Mouse (Mus musculus) midbrain, embryonic 13.5 days (tissue): Measurements from ENCODE around the gene Blzf1. TPM values are rescaled to one million over a fixed set of nuclear protein-coding genes. Genes with fewer than 3 reads are reported as not detected.

Experiments used
- ATAC-seq: fragments of 200-750 bp; cut with Nextera tagmentation; 2 replicates; pipeline ENCODE4 v1.8.0; 2017; ENCODE audit warnings: mild to moderate bottlenecking, moderate TSS enrichment, moderate library complexity
- H3K27ac ChIP-seq: fragments of 300-500 bp; sonication (generic); 2 replicates; pipeline ENCODE4 v1.5.1; 2015; ENCODE audit warnings: inconsistent platforms, mild to moderate bottlenecking, moderate library complexity
- H3K27me3 ChIP-seq: fragments of 300-500 bp; sonication (generic); 2 replicates; pipeline ENCODE4 v1.6.1; 2015; ENCODE audit warnings: mild to moderate bottlenecking, inconsistent platforms
- H3K36me3 ChIP-seq: fragments of 300-500 bp; sonication (generic); 2 replicates; pipeline ENCODE4 v1.6.1; 2015; ENCODE audit warnings: mild to moderate bottlenecking, inconsistent platforms
- H3K4me1 ChIP-seq: fragments of 300-500 bp; sonication (generic); replicated peaks from 2 replicates; pipeline ENCODE4 v1.6.1; 2015; ENCODE audit warnings: inconsistent platforms
- H3K4me2 ChIP-seq: fragments of 300-500 bp; sonication (generic); replicated peaks from 2 replicates; pipeline ENCODE4 v1.6.1; 2015; ENCODE audit warnings: moderate library complexity, mild to moderate bottlenecking, inconsistent platforms
- H3K4me3 ChIP-seq: fragments of 300-500 bp; sonication (generic); replicated peaks from 2 replicates; pipeline ENCODE4 v1.5.1; 2015; ENCODE audit warnings: mild to moderate bottlenecking, inconsistent platforms
- H3K9ac ChIP-seq: fragments of 300-500 bp; sonication (generic); replicated peaks from 2 replicates; pipeline ENCODE4 v1.6.1; 2015; ENCODE audit warnings: mild to moderate bottlenecking, inconsistent platforms
- H3K9me3 ChIP-seq: fragments of 300-500 bp; sonication (generic); 2 replicates; pipeline ENCODE4 v1.6.1; 2016; ENCODE audit warnings: mild to moderate bottlenecking, inconsistent platforms
- WGBS: fragments of 180-500 bp; shearing (Covaris S2); methylation state at CpG from one replicate; pipeline ENCODE4 v1.1.7; 2015; 5-methylcytosine and 5-hydroxymethylcytosine counted together
- polyA plus RNA-seq: library from polyadenylated mRNA; unstranded; fragments of >200 nt; fragmentation: Nextera tagmentation; extraction: Ambion mirVana; gene quantifications from 2 replicates; pipeline ENCODE4 v1.2.1, GENCODE M21; 2015

The Blzf1 gene
- polyA plus RNA-seq, 1 experiment from 2014 or later = 30.7 TPM

DNA sequence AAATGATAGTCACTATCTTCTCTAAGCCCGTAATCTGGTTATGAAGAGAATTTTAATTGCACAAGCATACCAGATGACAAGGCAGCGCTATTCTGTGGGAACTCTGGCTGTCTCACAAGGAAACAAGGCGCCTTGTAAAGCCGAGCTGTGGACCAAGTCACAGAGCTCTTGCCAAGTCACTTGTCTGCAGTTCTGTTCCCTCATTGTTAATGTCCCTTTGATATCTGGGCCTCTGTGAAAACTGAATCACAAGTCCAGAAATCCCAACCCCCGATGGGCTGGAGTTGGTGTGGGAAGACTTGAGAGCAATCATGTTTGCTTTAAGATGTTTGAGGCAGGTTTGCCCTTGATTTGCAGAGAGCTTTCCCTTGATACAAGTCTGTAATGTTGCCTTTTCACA is 13.4 kb upstream of the Blzf1 start:
- 55% methylated on average over 5 of the region's 5 CpGs for WGBS
- Histone ChIP-seq H3K9ac (no peak overlapping the region), H3K4me3 (no peak overlapping the region), H3K36me3 (no peaks in the 10 kb centered on the region), H3K4me2 (no peak overlapping the region), H3K27me3 (no peaks in the 10 kb centered on the region), H3K27ac (peak overlapping the region; percentile 25; the same call in 1 of the 2 replicates), H3K4me1 (0 out of 2 replicates have a peak, but pooled peaks cover 20% of the 10 kb centered on the region), H3K9me3 (no peaks in the 10 kb centered on the region)
- no peak for ATAC-seq

DNA sequence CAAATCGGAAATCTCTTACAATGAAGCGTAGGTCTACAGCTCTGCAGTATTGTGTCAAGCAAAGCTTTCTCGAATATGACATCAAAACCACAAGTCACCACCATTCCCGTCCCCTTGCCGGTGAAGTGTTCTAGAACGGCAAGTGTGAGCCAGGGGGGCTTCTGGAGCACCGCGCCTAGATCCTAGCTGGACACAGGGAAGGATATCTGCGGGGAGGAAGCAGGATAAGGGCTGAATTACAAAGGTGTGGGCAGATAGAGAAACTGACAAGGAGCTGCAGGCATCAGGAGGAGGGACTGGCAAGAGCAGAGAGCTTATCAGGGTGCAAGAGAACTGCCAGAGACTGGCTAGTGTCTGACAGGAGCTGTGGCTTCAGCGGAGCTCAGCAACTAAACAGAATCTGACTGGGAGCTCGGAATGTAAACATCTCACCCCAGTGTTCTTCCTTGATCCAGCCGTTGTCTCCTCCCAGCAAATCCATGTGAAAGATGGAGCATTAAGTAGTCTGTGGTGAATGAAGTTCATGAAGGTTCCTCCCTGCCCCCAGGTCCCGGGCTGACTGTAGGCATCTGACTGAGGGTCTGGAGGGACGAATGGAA is 12.4 kb upstream of the Blzf1 start:
- no peak overlapping the region for H3K9ac ChIP-seq
- H3K4me2 ChIP-seq = no peak overlapping the region
- no peaks in the 10 kb centered on the region for H3K36me3 ChIP-seq
- 0 out of 2 replicates have a peak, but pooled peaks cover 20% of the 10 kb centered on the region for H3K4me1 ChIP-seq
- no peaks in the 10 kb centered on the region for H3K9me3 ChIP-seq
- WGBS = 80% methylated on average over 14 of the region's 14 CpGs
- peak overlapping the region; percentile 30; the same call in 1 of the 2 replicates for H3K27ac ChIP-seq
- no peak overlapping the region for H3K4me3 ChIP-seq
- ATAC-seq = no peak
- no peaks in the 10 kb centered on the region for H3K27me3 ChIP-seq

DNA sequence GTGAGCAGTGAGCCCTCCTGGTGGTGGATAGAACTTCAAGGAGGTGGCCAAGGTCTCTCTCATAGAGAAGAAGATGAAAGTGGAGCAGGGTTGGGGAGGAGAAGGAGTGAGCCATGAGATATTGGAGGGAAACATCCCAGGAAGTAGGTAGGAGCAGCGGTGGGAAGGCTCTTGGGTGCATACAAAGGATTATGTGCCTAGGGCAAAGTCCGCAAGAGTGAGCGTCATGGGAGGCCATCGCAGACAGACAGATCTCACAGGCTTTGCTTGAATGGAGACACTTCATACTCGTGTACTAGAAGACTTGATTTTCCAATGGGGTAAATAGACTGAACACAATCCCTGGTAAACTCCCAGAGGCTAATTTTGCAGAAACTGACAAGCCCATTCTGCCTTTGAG is 11.2 kb upstream of the Blzf1 start:
- Histone ChIP-seq H3K9ac (no peak overlapping the region), H3K36me3 (peaks cover 4% of the 10 kb centered on the region), H3K27me3 (no peaks in the 10 kb centered on the region), H3K4me3 (no peak overlapping the region), H3K4me2 (no peak overlapping the region), H3K27ac (no peak overlapping the region), H3K4me1 (0 out of 2 replicates have a peak, but pooled peaks cover 20% of the 10 kb centered on the region), H3K9me3 (no peaks in the 10 kb centered on the region)
- no peak for ATAC-seq
- 93% methylated on average over 5 of the region's 5 CpGs for WGBS

DNA sequence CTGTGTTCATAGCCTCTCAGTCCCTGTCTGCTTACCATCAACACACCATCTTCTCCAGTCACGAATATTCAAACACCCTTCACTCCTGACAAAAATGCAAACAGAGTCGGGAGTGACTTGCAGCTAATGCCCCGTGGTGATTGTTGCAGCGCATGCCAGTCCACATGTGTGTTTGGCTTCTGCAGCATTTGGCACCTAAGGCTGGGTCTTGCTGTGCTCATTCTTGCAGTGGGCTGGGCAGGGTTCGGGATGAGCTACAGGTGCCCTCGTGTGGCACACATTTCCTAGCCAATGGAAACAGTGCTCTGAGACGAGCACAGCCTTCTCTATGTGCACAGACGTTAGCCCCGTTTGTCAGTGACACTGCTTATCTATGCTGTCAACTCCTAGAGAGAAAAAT is 10.0 kb upstream of the Blzf1 start:
- Histone ChIP-seq H3K4me2 (no peak overlapping the region), H3K4me1 (0 out of 2 replicates have a peak, but pooled peaks cover 20% of the 10 kb centered on the region), H3K36me3 (peaks cover 11% of the 10 kb centered on the region), H3K4me3 (no peak overlapping the region), H3K27ac (no peak overlapping the region), H3K9ac (no peak overlapping the region), H3K27me3 (no peaks in the 10 kb centered on the region), H3K9me3 (no peaks in the 10 kb centered on the region)
- 88% methylated on average over 9 of the region's 9 CpGs for WGBS
- peak; percentile 31; the same call in 1 of the 2 replicates for ATAC-seq

GRCm38 (mm10) chr1:164316697-164317096 is 9.4 kb upstream of the Blzf1 start:
- ATAC-seq = peak; percentile 75
- 34% methylated on average over 3 of the region's 3 CpGs for WGBS

GRCm38 (mm10) chr1:164315266-164315665 is 8.0 kb upstream of the Blzf1 start:
- Histone ChIP-seq H3K9me3 (no peaks in the 10 kb centered on the region), H3K4me3 (no peak overlapping the region), H3K36me3 (peaks cover 15% of the 10 kb centered on the region), H3K9ac (no peak overlapping the region), H3K4me1 (0 out of 2 replicates have a peak, but pooled peaks cover 11% of the 10 kb centered on the region), H3K4me2 (no peak overlapping the region), H3K27ac (no peak overlapping the region), H3K27me3 (no peaks in the 10 kb centered on the region)
- ATAC-seq = no peak
- WGBS = 74% methylated on average over 8 of the region's 8 CpGs

More at GRCm38 (mm10) chr1:164316697-164317096, 9.4 kb upstream of the Blzf1 start:
- Histone ChIP-seq H3K27me3 (no peaks in the 10 kb centered on the region), H3K36me3 (peaks cover 11% of the 10 kb centered on the region), H3K4me2 (no peak overlapping the region), H3K9ac (no peak overlapping the region), H3K4me1 (0 out of 2 replicates have a peak, but pooled peaks cover 20% of the 10 kb centered on the region), H3K27ac (no peak overlapping the region), H3K9me3 (no peaks in the 10 kb centered on the region), H3K4me3 (no peak overlapping the region)

DNA sequence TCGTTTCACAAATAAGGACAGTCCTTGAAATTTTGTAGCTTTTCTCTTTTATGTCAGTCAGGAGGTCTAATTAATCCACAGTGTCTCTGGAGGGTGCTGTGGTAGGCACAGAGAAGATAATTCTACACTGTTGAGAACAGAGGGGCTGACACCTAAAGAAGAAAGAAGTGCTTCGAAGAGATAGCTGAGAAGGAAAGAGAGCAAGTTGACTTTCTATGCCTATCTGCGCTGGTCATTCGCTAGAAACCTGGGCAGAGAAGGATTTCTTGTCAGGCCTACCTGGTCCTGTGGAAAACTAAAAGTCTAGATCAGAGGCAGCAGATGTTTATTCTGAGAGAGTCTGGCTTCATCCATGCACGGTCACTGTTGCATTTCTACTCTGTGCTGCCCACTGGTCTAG is 6.8 kb upstream of the Blzf1 start:
- Histone ChIP-seq H3K4me2 (no peak overlapping the region), H3K4me3 (no peak overlapping the region), H3K4me1 (0 out of 2 replicates have a peak, but pooled peaks cover 5% of the 10 kb centered on the region), H3K9me3 (no peaks in the 10 kb centered on the region), H3K36me3 (peaks cover 15% of the 10 kb centered on the region), H3K9ac (no peak overlapping the region), H3K27me3 (no peaks in the 10 kb centered on the region), H3K27ac (no peak overlapping the region)
- WGBS = 92% methylated on average over 5 of the region's 5 CpGs
- ATAC-seq = no peak

GRCm38 (mm10) chr1:164307922-164308321 is 633 bp upstream of the Blzf1 start:
- H3K9me3 ChIP-seq = no peaks in the 10 kb centered on the region

GRCm38 (mm10) chr1:164303821-164304220 is 3.5 kb downstream of the Blzf1 start, which contains the start of gene Nme7:
Nme7 (plus strand) TSS chr1:164304121.
- Histone ChIP-seq H3K4me1 (peaks cover 27% of the 10 kb centered on the region), H3K27ac (no peak within 1 kb of the TSS), H3K4me3 (no peak within 1 kb of the TSS), H3K27me3 (no peaks in the 10 kb centered on the region), H3K9me3 (no peaks in the 10 kb centered on the region), H3K36me3 (peaks cover 47% of the 10 kb centered on the region), H3K4me2 (no peak within 1 kb of the TSS), H3K9ac (no peak within 1 kb of the TSS)
- no peak for ATAC-seq
- 90% methylated on average over 5 of the region's 5 CpGs for WGBS

More at GRCm38 (mm10) chr1:164307922-164308321, 633 bp upstream of the Blzf1 start:
- Histone ChIP-seq H3K36me3 (peaks cover 18% of the 10 kb centered on the region), H3K27ac (no peak overlapping the region), H3K4me1 (peaks cover 27% of the 10 kb centered on the region), H3K4me3 (peak overlapping the region; percentile 90), H3K4me2 (peak overlapping the region; percentile 93), H3K27me3 (no peaks in the 10 kb centered on the region), H3K9ac (peak overlapping the region; percentile 63)
- peak; percentile 18; the same call in 1 of the 2 replicates for ATAC-seq
- WGBS = 11% methylated on average over 10 of the region's 10 CpGs

- Histone ChIP-seq H3K9me3 (no peaks in the 10 kb centered on the region), H3K27me3 (no peaks in the 10 kb centered on the region), H3K4me3 (no peak overlapping the region), H3K36me3 (peaks cover 63% of the 10 kb centered on the region), H3K9ac (no peak overlapping the region), H3K27ac (no peak overlapping the region), H3K4me2 (no peak overlapping the region), H3K4me1 (peaks cover 17% of the 10 kb centered on the region)
- WGBS = 94% methylated on average over 4 of the region's 4 CpGs
- no peak for ATAC-seq
Measured at GRCm38 (mm10) chr1:164301949-164302348, 5.3 kb downstream of the Blzf1 start.

DNA sequence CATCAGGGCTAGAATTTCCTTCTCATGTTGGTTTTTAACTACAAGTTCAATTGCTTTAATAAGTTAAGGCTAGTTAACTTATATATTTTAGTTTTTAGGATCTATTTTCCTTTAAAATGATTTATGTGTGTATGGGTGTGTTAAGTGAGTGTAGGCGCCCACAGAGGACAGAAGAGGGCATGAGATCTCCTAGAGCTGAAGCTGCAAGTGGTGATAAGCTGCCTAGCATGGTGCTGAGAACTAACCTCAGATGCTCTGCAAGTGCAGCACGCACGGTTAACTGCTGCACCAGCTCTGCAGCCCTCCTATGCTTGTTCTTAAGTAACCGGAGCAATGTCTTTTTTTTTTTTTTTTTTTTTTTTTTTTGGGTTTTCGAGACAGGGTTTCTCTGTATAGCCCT is 10.8 kb downstream of the Blzf1 start:
- H3K4me1 ChIP-seq = no peaks in the 10 kb centered on the region
- no peak overlapping the region for H3K27ac ChIP-seq
- H3K4me2 ChIP-seq = no peak overlapping the region
- no peak overlapping the region for H3K9ac ChIP-seq
- H3K36me3 ChIP-seq = peaks cover 76% of the 10 kb centered on the region
- no peak for ATAC-seq
- no peaks in the 10 kb centered on the region for H3K9me3 ChIP-seq
- WGBS = 95% methylated on average over 4 of the region's 5 CpGs
- H3K4me3 ChIP-seq = no peak overlapping the region
- no peaks in the 10 kb centered on the region for H3K27me3 ChIP-seq

DNA sequence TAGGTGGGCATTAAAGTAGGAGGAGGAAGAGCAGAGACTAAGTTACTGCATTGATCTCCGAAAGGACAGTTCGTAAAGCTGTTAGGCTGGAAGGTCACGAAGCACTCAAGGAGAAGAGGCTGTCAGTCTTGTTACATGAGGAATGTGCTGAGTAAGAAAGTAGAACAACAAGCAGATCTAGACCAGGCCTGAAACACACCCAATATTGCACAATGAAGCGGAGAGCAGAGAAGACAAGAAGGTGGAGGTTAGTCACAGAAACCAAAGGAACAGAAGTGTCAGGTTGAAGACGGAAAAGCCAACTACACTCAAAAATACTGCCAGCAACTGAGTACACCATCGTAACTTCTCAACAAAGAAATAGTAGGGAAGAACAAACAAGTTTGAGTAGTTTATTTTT is 13.2 kb downstream of the Blzf1 start:
- ATAC-seq = no peak
- Histone ChIP-seq H3K9ac (no peak overlapping the region), H3K36me3 (peaks cover 67% of the 10 kb centered on the region), H3K4me2 (no peak overlapping the region), H3K4me3 (no peak overlapping the region), H3K4me1 (no peaks in the 10 kb centered on the region), H3K9me3 (no peaks in the 10 kb centered on the region), H3K27me3 (no peaks in the 10 kb centered on the region), H3K27ac (no peak overlapping the region)
- WGBS = 95% methylated on average over 6 of the region's 6 CpGs
